Mouse (Mus musculus): ENCODE measurements around the gene Lrmda.
A peak's percentile ranks its signal among the peaks of the same experiment; 100 is the strongest.

Gene Lrmda

DNA sequence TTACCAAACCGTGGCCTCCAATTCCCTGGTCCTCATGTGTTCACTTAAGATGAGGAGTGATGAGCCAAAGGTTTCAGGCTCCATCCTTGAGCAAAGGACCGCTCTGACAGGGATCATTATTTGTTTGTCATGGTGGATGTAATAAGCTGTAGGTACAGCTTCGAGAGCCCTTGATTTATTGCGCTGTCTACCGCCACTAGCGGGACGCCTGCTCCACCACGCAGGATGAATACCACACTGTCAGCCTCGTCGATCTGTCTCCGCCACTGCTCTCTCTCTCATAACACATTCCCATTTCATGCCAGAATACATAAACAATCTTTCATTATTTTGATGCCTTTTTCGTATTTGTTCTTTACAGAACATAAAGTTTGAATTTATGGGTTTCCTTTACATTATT is 235.9 kb downstream of the Lrmda start:
- no peak for DNase-seq (ENCODE audit: low spot score)

DNA sequence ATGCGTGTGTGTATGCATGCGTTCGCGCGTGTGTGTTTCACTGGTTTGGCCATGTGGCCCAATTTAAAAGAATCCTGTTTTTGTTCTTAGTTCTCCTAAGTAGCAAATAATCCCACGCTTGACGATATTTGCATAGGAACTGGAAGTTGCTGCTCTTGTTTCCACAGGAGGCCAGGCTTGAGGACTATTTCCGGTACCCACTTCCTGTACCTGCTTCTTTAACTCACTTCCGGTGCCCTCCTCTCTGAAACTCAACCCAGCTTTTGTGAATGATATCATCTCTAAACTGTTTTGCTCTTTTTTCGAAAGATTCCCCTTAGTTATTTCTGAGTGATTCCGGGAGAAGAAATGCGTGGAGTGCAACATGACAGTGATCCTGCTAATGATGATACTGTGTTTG is 236.8 kb downstream of the Lrmda start:
- DNase-seq (ENCODE audit: low spot score), result no peak

DNA sequence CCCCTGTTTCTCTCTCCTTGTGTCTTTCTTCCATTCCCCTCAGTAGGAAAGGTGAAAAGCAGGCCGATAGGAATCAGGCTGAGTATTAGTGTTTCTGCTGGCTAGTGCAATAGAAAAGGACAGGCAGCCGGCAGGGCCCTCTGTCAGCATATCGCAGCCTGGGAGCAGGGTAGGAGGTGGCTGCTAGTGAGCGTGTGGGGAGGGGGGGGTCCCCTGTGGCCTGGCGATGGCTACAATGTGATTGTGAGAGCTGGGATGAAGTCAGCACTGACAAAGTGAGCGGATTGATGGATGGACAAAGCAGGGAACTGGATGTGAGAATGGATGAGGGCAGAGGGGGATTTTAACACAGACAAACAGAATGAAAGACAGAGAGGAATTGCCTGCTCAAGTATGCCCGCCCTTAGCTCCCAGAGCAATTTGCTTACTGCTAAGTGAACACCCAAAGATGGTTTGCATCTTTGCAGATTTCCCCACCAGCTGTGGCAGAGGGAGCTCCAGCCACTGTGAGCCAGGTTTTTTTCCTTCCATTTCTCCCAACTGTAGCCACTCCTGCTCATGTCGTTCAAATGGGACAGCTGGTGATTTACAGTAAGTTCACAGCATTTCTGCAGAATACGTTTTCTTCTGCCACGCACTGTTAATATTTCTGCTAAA is 240.0 kb downstream of the Lrmda start:
- DNase-seq (ENCODE audit: low spot score), result peak; percentile 60

DNA sequence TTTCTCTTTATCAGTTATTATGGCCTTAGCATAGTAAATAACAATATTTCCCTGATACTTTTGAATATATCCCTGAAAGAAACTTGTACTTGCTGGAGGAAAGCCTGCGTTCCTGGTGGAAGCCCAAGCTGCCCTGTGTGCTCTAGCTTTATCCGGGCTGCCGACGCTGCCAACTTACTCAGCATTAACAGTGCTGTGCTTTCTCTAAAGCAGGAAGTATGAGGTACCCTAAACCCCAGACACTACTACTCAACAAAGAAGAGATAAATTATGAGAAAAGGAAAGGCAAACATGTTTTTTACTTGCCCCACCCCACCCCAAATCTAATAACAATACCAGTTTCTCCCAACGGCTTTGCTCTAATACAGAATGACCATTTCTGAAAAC is 240.5 kb downstream of the Lrmda start:
- no peak for DNase-seq (ENCODE audit: low spot score)

DNA sequence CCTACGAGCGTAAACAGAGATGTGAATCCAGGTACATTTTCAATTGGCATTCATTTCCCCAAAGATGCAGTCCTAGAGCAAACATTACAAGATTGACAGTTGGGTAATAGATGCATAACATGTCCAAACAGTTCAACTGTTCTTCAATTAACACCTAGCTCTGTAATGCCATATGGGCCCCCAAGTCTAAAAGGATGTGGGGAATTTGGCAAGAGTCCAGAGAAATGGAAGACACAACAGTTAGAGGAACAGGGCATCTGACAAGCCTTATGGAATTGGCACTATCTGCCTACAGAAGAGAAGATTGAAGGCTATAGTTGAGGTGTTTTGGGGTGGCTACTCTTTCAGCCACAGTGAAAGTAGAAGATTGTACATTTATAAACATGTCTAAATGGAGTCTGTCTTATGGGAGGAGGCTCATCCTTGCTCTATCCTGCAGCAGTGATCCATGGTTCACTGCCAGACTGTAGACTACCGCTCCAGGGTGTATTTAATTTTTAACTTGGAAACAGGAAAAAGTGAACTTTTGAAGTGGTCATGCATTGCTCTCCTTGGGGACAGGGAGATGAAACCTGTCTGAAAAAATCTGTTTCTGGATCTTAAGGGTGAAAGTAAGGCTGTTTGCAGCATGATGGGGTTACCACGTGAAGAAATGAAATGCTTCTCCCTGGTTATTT is 245.9 kb downstream of the Lrmda start:
- DNase-seq (ENCODE audit: low spot score), result no peak

DNA sequence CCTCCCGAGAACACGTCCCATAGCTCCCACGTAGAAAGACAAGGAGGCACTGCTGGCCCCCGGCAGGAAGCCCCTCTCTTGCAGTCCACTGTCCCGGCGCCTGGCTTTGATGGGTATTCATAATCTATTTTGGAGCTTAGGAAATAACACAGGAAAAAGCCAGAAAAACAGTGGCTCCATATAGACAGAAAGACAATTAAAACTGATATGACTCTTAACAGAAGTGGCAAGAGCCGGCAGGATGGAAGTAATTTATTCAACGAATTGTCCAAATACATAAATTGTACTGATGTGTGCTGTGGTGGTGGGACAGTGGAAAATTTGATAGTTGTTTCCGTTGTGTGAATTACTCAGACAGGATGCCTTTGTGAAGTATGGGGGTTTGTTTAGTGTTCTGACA is 250.3 kb downstream of the Lrmda start:
- DNase-seq (ENCODE audit: low spot score), result no peak

DNA sequence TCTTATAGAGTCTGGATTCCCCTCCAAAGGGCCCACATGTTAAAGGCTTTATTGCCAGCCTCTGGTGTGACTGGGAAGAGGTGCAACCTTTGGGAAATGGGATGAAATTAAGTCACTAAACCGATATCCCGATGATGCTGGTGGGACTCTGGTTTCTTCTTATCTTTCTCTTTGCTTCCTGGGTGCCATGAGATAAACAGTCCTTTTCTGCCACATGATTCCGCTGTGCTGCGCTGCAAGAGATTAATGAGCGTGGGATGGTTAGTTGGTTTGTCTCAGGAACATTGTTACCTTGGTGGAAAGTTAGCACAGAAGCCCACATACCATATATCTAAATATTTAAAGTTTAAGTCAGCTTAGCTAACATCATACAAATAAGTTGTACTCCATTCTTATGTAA is 258.5 kb downstream of the Lrmda start:
- no peak for DNase-seq (ENCODE audit: low spot score)

DNA sequence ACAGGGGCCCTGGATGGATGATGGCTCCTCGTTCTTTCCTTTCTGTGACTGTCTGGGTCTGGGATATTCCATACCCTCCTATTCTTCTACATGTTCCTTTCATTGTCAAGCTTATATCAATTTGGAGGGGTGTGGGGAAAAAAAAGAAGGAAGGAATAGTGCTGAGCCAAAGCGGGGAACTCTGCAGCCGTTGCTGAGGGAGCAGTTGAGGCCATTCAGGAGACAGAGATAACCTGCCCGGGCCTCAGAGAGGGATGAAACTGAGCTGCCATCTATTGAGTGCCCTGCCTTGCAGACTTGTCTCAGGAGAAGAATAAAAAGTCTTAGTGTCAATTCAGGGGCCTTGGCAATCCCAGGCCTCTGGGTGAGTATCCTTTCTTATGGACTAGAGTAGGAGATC is 260.1 kb downstream of the Lrmda start:
- no peak for DNase-seq (ENCODE audit: low spot score)

DNA sequence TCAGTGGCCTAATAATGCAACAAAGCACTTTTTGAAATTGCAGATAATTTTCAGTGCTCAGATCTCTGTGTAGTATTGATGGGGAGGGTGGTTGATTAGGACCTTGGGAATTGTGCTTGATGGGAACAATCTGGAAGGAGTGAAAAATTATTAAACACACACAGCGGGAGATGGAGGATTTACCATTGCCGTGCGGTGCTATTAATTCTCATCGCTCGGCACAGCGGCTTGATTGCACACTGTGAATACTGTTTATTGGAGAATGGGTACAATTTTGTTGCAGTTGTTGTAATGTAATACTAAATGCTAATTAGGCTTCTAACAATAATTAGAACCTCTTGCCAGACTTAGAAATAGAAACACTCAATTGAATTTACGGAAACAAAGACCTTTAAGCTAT is 262.1 kb downstream of the Lrmda start:
- no peak for DNase-seq (ENCODE audit: low spot score)

DNA sequence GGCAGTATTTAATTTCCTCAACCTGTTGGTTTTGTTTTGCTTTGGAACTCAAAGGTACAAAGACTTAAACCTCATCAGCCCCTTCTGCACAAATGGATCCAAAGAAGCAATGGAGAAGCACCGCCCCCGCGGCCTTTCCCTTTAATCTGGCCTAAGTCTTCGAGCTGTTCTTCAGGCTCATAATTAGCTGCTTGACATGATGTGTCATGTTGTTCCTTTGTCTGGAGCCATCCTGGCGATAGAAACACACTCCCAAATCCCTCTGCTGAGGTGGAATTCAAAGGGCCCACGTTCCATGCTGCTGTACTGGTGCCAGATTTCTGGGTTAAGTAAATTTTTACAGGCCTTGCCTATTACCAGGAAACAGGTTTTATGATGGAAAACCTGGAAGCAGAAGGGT is 263.3 kb downstream of the Lrmda start:
- DNase-seq (ENCODE audit: low spot score), result peak; percentile 61

DNA sequence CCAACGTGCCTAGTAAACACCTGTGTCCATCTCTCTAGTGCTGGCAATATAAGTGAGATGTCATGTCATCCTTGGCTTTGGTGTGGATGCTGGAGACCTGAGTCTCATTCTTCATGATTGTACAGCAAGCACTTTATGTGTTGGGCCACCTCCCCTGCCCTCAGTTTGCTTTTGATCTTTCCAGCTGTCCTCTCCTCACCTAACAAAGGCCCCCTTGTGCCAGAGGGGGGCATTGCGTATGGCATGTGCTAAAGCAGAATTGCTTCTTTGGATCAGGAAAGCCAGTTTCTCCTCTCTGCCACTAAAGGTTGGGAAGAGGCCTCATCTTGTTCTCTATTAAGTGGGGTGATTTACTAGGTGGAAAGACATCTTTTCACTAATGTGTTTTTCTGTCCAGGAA is 264.2 kb downstream of the Lrmda start:
- DNase-seq (ENCODE audit: low spot score), result peak; percentile 46

DNA sequence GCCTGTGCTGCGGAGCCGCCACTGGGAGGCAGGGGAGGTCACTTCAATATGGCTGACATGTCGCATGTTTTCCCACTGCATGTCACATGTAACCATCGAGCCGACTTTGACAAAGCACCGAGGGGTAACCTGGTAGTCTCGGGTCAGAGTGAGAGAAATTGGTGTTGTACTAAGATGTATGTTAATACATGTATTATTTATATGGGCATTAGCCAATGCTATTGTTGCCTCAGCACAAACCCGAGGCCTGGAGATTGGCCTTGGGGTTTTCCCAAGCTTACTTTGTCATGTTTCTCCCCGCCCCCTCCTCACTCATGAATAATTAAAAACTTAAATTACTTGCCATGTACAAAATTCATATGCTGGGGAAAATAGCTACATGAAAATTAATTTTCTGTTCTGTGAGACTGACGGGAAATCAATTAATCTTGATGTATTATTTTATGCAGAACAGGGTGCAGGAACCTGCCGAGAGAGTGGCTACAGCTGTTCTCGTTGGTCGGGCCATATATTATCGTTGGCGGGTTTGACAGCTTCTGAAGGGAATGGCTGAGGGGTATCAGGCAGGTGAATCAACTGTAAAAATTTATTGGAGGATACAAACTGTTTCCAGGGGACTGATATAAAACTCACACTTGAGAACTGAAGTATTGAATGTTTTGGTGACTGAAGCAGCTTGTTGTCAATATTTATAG is 265.5 kb downstream of the Lrmda start:
- no peak for DNase-seq (ENCODE audit: low spot score)

DNA sequence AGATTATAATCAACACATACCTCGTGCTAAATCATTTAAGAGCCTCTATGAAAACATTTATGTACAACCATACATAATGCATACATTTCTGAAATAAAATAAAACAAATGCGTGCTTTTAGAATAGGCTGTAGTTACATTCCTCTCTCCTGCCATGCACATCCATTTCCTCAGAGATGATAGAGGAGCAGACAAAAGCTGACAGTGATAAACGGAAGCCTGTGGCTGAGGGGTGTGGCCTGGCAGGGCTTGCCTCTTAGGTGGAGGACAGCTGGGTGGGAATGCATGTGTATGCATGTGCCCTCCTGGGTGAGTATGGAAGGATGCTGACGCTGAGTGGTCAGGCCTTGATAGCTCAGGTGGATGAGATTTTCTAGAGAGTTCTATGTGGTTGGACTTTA is 266.3 kb downstream of the Lrmda start:
- DNase-seq (ENCODE audit: low spot score), result no peak

DNA sequence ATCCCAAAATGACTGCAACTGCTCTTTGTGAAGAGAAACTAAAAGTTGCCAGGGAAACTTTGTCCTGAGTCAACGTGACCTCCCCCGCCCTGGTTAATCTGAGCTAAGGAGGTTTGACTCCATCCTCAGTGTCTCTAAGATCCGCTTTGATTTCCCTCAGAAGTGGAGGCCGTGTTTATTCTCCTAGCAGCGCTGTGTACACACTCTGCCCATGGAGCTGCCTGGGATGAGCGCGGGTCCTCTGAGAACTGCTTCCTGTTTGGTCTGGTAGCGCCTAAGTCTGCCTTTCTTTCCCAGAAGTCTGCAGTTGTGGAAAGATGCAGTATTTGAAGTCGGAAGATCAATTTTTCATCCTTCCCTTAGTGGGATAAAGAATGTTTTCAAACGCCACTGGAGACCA is 268.7 kb downstream of the Lrmda start:
- peak; percentile 51 for DNase-seq (ENCODE audit: low spot score)

DNA sequence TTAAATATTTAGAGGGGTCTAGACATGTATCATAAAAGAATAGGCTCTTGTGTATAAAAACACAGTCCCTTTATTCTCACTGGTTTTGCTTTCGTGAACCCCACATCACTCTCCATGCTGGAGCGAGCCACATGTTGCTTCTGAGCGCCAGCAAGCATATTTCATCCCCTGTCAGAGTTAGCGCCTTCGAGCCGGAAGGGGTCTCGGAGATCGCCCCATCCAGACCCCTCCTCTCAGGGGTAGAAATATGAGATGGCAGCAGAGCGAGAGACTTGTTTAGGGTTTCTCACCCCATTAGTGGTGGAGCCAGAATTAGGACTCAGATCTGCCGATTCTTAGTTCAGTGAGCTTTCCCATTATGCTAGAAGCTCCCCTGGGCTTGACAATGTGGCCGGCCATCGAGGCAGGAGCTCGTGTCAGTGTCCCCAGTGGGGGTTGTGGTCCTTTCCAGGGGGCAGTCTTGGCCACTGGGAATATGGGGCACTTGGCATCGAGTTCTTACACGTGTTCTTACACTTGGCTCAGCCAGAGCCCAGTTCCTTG is 269.9 kb downstream of the Lrmda start:
- peak; percentile 51 for DNase-seq (ENCODE audit: low spot score)

DNA sequence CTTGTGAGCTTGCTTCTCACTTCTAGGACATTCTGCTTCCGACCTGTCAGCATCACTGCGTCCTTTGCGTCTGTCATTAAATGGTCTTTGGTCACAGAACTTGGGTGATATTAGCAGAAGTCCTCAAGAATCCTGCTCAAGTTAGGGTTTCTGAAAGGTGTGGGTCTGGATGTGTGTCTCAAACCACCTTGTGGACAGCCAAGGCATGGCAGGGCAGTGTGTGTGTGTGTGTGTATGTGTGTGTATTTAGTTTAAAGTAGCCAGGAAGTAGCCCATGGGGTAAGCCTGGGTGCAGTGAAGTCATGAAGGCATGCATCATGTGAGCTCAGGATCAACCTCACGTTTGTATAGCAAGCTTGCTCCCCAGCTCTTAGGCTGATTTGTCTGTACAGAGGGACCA is 274.9 kb downstream of the Lrmda start:
- DNase-seq (ENCODE audit: low spot score), result no peak

DNA sequence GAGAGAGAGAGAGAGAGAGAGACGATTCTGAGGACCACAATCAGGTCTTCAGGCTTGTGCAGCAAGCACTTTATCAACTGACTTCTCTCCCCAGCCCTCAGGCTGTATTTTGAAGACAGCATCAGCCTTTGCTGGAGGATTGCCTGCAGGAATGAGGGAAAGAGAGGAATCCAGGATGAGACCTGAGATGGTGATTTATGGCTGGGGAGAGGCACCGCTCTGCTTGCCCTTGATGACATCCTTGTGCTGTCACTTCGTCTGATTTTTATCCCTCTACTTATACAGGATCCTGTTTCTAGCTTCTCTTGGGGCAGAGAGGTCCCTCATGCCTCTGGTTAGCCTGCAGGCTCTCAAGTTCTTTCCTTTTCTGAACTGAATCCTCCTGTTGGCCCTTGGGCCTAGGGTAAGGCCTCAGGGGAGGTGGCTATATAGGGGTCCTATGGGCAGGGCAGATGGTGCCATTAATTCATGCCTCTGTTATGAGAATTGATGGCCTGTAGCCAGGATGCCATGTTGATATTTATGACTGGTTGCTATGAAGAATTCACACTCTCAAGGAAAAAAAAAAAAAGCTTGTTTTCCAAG is 277.2 kb downstream of the Lrmda start:
- DNase-seq (ENCODE audit: low spot score), result no peak

DNA sequence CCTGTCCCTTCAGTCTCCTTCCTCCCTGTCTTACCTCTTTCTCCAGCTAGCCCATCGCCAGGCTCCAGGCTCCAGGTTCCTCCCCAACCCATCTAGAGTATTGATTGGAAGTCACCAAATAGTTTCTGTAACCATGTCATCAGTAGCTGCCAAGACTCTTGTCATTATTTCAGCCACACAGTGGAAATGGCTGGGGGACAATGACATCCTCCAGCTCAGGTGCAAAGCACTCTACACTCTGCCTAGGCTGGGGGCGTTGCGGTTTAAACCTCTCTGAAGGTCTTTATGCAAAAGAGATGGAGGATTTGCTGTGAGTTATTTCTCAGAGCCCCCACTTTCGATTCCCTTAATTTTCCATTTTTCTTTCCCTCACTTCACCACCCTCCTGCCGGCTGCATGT is 287.2 kb downstream of the Lrmda start:
- no peak for DNase-seq (ENCODE audit: low spot score)

DNA sequence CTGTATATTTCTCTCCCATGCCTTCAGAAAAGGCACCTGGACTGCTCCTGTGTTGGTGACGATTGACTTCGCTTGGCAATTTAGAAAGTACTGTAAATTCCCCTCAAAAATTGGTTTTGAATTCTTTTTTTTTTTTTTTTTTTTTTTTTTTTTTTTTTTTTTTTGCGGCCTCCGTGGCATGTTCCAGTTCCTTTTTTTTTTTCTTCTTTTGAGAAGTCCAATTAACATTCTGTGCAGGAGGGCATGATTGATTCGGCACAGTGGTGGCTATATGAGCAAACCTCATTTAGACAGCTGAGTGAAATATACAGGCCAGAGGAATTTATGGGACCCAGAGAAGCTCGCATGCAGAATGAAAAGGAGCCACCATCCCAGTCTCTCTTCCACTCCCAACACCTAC is 288.5 kb downstream of the Lrmda start:
- no peak for DNase-seq (ENCODE audit: low spot score)

DNA sequence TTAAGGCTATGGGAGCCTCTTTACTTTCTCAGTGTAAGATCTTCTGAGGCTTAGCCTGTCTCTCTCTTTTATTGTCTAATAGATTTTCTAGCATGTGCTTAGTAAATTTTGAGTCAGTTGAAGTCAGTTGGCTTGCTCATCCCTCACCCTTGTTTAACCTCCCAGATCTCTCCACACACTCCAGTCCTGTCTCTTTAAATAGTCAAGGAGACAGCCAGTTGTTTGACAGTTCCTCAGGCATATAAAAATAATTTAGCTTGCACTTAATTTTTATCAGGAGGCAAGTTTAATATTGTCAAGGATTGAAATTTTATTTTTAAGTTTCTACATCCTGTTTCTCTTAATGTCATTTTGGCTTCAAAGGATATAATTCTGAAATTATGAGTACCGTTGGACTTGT is 303.5 kb downstream of the Lrmda start:
- DNase-seq (ENCODE audit: low spot score), result no peak

DNA sequence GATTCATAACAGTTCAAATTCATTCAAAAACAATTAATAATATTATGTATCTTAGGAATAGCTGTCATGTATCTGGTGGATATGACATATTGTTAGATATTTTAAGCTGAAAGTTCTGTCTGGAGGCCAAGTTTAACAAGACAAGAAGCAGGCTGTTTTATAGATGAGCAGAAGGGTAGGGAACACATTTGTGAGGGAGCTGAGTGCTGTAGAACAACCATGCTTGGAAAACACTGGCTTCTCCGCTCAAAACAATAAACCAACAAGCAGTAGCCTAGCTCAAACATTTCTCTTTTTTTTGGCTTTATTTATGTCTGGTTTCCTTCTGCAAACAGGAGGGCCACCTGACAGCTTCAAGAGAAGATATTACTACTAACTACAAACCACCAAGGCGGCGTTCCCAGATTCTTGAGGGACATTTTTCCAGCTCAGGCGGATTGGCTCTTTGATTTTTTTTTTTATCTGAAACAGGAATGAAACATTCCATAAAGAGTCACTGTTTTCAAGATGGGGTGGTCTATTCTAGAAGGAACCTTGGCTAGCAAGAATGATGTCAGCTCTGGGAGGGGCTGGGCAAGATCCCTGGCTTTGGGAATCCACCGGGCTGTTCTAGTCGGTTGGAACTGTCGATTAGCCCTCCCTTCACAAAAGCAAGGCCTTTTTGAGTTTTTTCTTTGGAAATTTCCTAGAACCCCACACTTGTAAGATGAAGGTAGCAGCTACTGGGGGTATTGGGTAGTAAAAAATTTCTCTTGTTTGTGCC is 304.2 kb downstream of the Lrmda start:
- no peak for DNase-seq (ENCODE audit: low spot score)
